Mouse (Mus musculus): ENCODE measurements around the gene Myl4.

The Myl4 gene

DNA sequence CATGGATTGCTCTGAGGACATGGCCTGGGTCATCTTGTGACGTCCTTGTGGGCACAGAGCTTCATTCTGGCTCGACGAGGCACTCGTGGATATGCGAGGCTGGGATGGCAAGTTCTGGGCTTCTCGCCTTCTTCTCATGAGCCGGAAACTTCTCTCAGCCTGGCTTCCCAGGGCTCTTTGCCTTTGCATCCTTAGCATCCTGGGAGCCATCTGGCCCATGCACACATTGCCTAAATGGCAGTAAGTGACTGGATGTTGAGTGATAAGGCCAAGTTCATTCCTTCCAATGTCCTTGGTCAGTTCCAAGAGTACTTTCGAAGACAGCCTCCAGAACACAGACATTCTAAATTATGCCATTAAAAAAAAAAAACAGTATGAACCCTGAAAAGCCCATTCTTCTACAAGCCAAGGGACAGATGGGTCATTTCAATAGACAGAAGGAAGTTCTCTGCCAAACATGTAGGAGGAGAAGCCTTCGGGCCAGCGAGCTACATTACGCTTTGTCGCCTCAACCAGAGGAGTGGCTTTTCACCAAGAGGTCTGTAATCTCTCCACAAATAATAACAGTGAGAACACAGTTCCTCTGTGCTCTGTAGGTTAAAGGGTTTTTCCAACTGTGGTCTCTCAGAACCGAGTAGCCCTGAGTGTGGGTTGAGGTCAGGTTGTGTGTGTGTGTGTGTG is 48.9 kb downstream of the Myl4 start:
- in situ Hi-C loops (cut with MboI, MseI), result no loop called here

DNA sequence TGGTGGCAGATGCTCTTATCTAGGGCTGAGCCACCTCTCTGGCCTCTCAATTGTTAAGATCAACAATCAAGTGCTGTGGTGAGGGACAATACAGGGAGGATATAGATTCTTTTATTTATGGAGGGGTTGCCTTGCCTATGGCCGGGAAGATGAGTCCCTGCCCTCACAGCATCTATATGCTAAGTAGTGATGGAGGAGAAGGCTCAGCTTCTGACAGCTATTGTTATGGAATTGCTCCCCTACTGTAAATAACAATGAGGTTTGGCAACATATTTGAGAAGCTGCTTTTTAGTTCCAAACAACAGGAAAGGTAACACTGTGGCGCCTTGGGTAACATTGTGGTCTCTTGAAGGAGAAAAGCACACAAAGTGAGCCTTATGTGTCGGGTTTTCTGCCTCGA is 50.2 kb downstream of the Myl4 start:
- in situ Hi-C loops (cut with MboI, MseI), result no loop called here

DNA sequence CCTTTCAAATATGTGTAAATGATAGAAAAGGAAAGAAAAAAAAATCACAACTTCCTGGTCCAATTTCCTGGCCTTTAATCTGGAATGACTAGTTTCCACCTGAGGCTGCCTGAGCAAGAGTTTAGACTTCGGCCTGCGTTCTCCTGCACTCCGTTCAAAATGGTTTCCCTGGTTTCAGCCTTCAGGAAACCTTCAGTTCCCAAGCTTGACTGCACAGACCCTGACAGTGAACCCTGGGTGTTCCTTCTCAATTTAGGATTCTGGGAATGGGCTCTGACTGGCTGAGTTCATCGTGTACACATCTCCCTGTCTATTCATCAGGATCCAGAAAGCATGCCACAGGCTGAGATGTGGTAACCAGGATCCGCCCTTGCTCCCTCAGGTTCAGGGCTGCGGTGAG is 53.7 kb downstream of the Myl4 start:
- in situ Hi-C loops (cut with MboI, MseI), result no loop called here

DNA sequence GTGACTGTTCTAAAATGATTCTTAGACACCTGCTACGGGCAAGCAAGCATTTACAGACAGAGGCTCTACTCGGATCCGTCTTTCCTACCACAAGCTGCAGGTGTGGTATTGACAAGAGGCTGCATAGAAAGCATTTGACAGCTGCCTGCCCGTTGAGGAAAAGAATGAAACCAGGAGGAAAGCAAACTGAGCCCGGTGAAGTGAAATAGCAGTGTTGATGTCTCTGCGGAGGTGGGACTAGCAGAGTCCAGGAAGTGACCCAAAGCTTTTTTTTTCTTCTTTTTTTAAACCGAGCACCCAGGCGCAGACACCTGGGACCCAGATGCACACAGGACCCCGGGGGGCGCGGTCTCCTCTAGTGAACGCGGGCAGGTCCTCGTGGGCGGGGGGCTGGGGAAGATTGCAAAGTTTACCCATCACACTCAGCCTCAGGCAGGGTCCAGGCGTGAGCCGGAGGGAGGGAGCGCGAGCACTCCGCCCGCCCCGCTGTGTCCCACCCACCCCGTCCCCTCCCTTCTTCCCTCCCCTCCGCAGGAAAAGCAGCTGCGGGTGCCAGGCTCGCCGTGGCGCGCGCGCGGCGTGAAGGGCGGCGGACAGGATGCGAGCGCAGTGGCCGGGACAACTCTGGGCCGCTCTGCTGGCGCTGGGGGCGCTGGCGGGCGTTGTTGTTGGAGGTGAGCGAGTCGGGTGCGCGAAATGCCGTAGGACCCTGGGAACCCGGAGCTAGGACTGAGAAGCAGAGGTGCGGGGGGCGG is 57.2 kb downstream of the Myl4 start, which contains the start of gene Itgb3:
Gene Itgb3 (plus strand): TSS at position 510 of the 755 bp plus-strand sequence.
- in situ Hi-C loops (cut with MboI, MseI), result no loop called here

DNA sequence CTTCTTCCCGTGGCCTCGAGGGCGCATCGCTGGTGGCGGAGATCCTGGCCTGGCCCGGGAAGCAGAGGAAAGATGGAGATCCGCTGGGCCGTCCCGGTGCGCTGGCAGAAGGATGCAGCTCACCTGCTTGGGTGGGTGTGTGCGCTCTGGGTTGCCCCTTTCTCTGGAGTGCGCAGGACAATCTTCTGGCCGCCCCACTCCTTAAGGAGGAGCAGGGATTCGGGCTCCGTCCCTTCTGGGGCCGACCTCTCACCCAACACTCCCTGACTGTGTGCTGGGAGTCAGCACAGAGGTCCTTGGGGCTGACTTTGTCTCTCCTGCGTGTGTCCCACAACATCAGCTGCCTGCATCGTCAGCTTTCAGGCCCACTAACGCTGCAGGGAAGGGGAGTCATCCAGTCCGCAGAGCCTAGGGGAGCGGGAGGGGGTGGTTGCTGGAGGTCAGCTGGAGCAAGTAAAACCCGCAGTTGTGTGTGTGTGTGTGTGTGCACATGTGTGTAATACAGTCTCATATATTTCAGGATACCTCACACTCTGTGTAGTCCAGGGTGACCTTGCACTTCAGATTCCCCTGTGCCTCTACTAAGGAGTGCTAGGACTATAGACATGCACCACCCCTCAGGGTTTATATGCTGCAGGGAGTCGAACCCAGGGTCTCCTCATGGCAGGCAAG is 57.9 kb downstream of the Myl4 start:
- in situ Hi-C loops (cut with MboI, MseI), result no loop called here

DNA sequence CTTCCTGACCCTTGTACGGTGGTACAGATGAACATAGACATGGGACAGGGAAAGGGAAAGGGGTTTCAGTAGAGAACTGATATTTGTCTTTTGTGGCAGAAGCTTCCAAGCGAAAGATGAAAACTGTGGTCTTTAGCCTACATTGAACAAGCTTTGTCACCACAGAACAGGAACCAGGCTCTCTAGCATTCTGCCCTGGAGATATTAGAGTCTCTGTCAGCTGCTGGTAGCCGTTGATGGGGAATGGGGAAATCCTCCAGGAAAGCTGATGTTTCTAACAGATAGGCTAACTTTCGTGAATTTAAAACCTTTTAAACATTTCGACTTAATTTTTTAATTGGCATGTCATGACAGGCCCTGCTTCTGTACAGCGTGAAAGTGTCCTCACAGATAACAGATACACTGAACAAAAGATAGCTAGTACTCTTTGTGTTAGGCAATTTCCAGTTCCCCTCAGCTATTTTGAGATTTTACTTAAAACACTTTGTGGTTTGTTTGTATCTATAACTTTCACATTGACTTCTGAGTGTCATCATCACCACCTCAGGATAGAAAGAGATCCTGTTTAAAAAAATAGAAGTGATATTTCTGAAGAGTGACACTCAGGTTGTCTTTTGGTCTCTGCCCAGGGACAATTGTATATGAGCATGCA is 58.7 kb downstream of the Myl4 start:
- in situ Hi-C loops (cut with MboI, MseI), result no loop called here

DNA sequence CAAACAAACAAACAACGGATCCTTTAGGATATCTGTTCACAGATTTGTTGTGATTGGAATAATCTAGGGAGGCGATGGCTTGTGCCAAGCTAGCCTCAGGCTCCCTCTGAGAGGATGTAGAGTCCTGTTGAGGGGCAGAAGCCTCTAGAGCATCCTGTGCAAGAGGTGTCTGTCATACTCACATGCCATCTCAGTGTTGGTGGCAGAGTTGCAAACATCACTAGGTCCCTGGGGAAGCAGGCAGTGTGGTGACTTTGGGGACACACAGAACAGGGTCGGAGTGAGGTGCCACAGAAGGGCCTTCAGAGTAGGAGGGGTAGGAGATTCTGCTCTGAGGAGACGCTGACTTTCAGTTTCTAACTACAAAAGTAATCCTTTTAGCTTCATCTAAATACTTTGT is 59.3 kb downstream of the Myl4 start:
- in situ Hi-C loops (cut with MboI, MseI), result no loop called here

DNA sequence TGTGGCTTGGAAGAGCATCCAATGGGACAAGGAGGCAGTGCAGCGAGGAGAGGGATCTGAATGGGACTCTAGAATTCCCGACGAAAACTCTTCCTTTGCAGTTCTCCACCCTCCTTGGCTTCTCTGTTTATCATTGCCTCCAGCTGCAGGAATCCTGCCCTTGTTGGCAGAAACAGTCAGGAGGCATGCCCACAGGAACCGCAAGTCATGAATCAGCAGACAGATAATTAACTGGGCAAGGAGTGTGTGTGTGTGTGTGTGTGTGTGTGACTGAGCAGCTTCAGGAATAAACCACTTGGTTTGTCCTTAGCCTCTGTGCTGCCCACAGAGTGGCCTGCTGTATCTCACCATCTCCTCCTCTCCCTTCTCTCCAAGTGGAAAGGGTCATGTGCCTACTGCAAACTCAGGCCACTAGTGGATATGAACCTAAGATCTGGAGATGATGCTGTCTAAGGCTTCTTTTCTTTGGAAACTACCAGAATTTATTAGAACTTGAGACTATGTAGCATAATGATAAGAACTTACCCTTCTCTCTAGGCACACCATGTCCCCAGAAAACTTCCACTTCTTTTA is 61.2 kb downstream of the Myl4 start:
- in situ Hi-C loops (cut with MboI, MseI), result no loop called here

DNA sequence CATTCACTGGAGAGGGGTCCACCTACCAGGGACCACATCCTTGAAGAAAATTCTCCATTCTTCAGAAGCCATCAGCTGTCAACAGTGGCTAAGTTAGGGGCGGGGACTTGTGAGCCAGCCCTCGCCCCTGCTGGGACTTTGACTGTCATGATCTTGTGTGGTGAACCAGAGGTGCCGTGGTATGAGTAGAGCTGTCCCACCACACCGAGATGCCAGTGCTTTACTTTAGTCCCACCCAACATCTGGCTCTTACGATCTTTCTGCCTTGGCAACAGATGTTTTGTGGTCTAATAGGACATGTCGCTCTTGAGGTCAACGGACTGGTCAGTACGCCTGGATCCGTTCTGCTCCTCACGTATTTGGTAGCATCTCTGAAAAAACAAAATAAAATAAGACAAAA is 63.1 kb downstream of the Myl4 start:
- in situ Hi-C loops (cut with MboI, MseI), result no loop called here

DNA sequence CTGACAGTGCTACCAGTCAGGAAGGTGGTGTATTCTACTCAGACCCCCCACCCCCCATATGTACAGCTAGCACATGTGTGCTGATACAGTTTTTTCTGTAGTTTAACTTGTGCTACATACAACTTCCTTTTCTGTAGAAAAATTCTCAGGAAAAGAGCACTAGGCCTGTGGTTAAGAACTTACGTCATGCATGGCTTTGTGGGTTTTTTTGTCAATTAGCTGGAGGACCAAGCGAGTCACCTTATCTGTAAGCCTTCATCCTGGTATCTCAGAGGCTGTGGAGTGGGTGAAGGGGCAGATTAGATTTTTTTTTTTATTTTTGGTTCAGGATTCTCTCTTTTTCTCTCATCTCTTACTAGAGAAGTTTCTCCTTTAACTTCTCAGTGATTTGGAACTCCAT is 63.7 kb downstream of the Myl4 start:
- in situ Hi-C loops (cut with MboI, MseI), result no loop called here

DNA sequence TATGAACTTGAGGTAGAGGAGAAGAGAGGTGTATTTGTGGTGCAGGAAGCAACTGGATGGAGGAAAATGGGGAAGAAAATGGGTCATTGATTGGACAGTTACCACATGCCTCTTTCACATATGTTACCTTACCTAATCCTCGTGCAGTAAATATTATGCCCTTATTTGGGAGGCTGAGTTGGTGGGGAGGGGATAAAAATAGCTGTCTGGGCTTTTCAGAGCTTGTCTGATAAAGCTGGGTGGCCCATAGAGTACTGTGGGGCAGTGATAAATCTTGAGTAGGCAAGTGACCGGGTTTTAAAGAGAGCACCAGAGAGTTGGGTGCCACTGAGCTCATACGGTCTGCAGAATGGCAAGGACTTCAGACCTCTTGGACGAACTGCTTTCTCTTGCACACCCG is 65.7 kb downstream of the Myl4 start:
- in situ Hi-C loops (cut with MboI, MseI), result no loop called here

DNA sequence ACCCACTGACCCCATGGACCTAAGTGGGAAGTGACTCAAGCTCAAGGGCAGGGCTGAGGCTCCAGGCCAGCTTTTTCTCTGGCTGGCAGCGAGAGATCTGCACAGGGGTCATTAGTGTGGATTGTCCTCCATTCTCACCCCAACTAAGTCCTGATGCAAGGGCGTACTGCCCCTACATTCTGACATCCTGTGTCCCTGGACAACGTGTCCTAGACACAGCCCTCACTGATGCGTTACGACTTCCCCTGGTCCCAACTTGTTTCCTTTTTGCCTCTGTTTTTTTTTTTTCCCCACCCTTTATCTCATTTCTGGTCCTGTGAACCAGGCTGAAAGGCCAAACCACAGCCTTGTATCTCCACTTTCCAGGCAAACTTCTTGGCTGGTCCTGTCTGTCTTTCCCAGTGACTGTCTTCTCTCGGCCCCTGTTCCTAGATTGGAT is 68.2 kb downstream of the Myl4 start:
- in situ Hi-C loops (cut with MboI, MseI), result no loop called here

DNA sequence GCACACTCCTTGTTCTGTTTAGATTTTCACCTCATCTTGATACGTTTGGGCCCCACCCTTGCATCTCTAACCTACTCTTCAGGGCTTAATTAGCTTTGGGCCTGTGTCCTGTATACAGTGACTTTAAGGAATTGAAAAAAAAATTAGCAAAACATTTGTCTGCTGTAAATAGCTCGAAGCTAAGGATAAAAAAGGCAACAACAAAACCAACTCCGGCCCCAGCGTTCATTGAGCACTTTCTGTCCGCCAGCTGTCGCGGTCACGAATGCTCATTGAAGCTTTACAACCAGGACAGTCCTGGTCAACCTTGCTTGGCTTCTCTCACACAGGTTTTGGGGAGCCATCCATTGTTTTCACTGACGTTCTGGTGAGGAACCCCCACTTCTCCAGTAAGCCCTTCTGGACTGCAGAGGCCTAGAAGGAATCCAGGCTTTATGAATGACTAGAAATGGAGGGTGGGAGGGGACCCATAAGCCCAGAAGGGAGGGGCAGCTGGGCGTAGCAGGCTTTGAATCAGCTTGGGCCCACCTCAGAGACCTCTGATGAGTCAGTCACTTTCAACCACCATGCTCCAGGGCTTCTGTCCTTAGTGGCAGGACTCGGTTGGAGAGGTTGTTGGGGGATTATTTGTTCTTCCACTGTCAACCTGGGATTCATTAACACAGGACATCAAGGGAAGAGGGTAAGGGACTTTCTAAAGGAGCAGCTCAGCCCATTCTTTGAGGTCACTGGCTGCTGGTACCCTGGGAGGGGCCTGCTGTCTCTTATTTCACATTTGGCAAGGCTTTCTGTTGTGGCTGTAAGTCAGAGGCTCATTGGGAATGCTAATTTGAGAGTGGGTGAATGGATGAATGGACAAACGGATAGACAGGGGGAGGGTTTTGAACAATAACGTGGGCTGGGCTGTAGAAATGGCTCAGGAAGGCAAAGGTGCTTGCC is 68.9 kb downstream of the Myl4 start:
- in situ Hi-C loops (cut with MboI, MseI), result no loop called here

DNA sequence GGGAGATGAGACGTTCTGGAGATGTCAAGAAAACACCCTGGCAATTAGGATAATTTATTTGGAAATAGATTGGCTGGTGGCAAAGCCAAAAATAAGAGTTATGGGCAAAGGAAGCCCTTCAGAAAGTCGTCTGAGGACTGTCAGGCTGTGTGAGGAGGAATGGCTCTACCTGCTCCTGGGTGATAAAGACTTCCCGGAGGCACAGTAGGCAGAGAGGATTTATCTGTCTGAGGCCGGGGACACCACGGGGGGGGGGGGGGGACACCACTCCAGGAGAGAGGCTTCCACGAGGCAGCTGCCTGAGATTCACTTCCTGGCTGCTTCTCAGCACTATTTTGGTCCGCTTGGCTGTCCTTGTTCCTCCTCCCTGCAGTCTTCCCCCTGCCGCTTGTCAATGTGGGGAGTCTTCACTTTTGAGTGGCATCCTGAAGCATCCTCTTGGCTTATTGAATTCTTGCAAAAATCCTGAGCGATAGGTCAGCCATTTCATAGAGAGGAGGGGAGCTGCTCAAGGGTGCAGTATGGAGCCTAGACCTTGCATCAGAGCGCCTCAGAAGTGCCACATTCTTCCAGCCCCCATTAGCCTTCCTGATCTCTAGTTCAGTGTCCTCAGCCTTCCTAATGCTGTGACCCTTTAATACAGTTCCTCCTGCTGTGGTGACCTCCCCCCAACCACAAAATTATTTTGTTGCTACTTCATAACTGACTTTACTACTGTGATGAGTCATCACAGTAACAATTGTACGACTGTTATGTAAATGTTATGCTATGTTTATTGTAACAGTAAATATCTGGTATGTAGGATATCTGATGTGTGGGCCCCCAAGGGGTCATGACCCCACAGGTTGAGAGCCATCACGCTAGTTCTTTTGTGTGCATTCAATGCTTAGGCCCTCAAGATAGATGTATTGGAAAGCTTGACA is 71.8 kb downstream of the Myl4 start:
- in situ Hi-C loops (cut with MboI, MseI), result no loop called here

DNA sequence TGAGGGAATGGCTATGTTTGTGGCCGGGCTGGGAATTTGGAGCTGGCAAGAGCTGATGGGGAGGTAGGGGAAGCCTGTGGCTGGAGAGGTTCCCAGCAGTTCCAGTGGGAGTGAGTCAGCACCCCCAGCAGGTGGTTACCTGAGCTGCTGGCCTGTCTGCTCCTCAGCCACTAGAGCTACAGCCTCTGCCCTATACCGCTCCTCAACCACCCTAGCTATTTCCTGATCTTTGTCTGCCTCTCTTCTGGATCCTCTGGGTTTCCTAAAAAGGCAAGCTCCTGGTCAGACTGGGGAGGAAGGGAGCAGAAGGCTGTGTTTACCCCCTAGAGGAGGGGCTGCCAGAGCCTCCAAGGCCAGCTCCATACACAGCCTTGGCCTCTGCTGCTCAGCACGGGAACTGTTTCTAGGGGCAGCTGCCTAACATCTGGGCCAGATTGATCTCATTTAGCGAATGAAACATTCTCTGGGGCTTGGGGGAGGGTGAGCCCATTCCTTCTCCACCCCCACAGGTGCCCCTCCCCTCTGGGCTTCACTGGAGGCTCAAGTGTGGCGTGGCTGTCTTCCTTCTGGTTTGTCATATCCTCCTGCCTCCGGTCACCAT is 74.4 kb downstream of the Myl4 start:
- in situ Hi-C loops (cut with MboI, MseI), result no loop called here

DNA sequence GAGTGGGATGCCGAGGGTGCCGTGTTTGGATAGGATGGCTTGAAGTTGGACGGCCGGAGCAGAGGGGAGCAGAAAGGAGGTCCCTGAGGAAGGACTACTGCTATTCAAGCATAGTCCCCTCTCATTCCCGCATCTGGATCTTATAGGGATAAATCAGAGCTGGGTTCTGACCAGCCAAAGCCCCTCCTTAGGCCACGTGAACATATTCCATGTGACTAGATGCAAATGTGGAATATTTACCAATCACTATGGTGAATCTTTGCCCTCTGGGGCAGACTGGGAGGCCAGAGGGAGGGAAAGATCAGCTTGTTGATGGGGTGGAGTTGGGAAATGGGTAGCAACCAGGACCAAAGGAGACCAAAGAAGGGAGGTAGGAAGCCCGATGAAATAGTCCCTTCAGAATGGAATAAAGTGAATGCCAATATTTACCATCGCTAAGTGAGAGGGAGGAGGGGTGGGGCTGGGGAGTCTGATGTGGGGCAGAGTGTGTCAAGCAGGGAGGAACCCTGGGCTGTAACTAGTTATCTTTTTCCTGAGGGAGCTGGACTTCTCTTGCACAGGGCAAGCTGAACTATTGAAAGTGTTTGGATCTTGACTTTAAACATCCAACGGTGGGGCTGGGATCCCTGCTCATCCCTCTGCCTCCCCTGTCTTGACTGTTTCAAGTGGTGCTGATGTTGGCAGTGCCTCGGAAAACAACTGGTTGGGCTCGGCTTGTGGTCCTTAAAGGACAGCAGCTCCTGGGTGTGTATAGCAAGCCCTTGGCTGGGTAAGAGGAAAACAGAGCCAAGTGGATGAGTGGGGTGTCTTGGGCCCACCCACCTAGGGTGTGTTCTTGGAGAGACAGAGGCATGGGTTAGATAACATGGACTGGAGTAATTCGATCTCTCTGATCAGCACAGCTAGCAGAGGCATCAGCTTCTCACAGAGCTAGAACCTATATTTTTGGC is 75.3 kb downstream of the Myl4 start:
- in situ Hi-C loops (cut with MboI, MseI), result no loop called here

DNA sequence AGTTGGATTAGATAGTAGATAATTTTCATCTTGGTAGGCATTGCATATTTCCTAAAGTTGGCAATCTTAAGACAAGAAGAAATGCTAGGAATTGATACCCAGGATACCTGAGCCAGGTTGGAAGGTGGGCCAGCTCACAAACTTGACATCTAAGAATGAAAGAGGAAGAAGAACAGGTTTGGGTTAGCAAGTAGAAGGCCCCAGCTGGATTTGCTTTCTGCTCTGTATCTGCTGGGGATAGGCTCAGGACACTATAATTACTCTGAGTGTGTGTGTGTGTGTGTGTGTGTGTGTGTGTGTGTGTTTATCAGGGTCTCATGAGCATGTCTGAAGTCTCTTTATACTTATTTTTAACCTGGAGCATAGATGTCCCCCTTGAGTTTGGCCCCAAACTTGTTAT is 76.2 kb downstream of the Myl4 start:
- in situ Hi-C loops (cut with MboI, MseI), result no loop called here
